Mouse (Mus musculus) sigmoid colon, adult 10 weeks (tissue): ENCODE data around the gene Fzd2. TPM values are rescaled to one million over a fixed set of nuclear protein-coding genes. Genes with fewer than 3 reads are reported as not detected.

Source experiments
- polyA plus RNA-seq: library from polyadenylated mRNA; stranded (reverse); fragments of 350-450 nt; fragmentation: Illumina TruSeq; extraction: RNeasy Lipid Tissue Mini Kit (QIAGEN cat#74804); gene quantifications from one replicate; pipeline ENCODE4 v1.2.3, GENCODE M21; 2014; ENCODE audit warnings: low read depth, low replicate concordance

Fzd2 gene
- polyA plus RNA-seq = 2.8 TPM

GRCm38 (mm10) chr11:102604010-102604584 lies at the start of gene Fzd2:
Gene Fzd2 (plus strand): TSS chr11:102604396.

DNA sequence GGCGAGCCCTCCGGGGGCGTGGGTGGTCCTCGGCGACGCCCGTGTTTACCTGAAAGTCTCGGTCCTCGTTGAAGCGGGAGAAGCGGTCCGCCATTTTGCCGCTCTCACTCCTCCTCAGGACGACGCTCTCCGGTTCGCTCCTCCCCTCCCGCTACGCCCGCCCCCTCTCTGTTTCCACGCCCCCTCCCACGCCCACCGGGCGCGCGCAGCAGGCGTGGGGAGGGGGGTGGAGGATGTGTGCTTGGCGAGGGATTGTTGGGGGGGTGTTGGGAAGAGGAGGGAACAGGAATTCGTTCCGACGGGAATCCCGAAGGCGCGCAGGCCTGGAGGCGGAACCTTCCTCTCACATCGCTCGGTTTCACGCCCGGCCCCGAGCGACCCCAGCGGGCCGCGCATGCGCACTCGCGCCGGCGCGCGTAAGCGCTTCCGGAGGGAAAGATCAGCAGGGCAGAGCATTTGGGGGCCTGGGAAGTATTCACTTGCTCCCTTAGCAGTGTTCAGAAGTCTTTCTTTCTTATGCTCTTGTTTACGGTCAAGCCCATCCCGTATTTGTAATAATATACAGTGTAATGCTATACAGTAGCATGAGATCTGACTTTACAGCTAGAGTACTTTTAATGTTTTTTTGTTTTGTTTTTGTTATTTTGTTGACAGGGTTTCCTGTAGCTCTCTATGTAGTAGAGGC lies 48.0 kb upstream of the Fzd2 start, which contains the start of gene Gpatch8:
Gpatch8 (minus strand) TSS at position 362 of the 685 bp plus-strand sequence.

GRCm38 (mm10) chr11:102579165-102580033 lies 24.8 kb upstream of the Fzd2 start, which contains the start of gene Gm11627:
Gene Gm11627 (minus strand): TSS chr11:102579461.

Other genes with a start within 250 kb of the Fzd2 start
- gene Slc4a1, start 238.2 kb upstream of the Fzd2 start, polyA plus RNA-seq = not detected
- gene Rundc3a, start 211.0 kb upstream of the Fzd2 start, polyA plus RNA-seq = 0.32 TPM
- 8.5 TPM for gene Slc25a39, start 196.4 kb upstream of the Fzd2 start, polyA plus RNA-seq
- 9.7 TPM for gene Grn, start 174.1 kb upstream of the Fzd2 start, polyA plus RNA-seq
- gene Fam171a2, start 156.7 kb upstream of the Fzd2 start, polyA plus RNA-seq = not detected
- gene Itga2b, start 134.3 kb upstream of the Fzd2 start, polyA plus RNA-seq = not detected
- gene Gpatch8, start 48.0 kb upstream of the Fzd2 start, polyA plus RNA-seq = 30.0 TPM
- 11.8 TPM for gene Gm11627, start 24.9 kb upstream of the Fzd2 start, polyA plus RNA-seq
- not detected for gene Meioc, start 59.3 kb downstream of the Fzd2 start, polyA plus RNA-seq
- gene Ccdc43, start 93.4 kb downstream of the Fzd2 start, polyA plus RNA-seq = 44.8 TPM
- 1.1 TPM for gene Adam11, start 157.0 kb downstream of the Fzd2 start, polyA plus RNA-seq
- gene Gjc1, start 215.3 kb downstream of the Fzd2 start, polyA plus RNA-seq = 10.1 TPM
- gene Higd1b, start 231.5 kb downstream of the Fzd2 start, polyA plus RNA-seq = not detected